ENCODE assay signal across 8 mouse cellular contexts in genomic region chr11:32642249-32642876, GRCm38 (mm10). TPM values are rescaled to one million over a fixed set of nuclear protein-coding genes. Genes with fewer than 3 reads are reported as not detected.
DNase-seq lines count a peak whose midpoint lies in the region; ATAC-seq lines count a peak whose summit lies in the region.

Gene Fbxw11 (plus strand): TSS chr11:32642724.

- DNase-seq in adrenal gland, adult (ENCODE audit: inconsistent age in 2 of 2, low spot score in 1 of 2) = peak; percentile 96 to 98
- peak; percentile 98 for DNase-seq in embryo, embryonic 10.5 days (ENCODE audit: low spot score)
- DNase-seq in gastrocnemius, postnatal 14 days = peak; percentile 95
- peak; percentile 96 to 97 for DNase-seq in left cerebral cortex, postnatal 10 days (ENCODE audit: extremely low spot score in 1 of 2, low spot score in 2 of 2)
- peak; percentile 96 for DNase-seq in right cerebral cortex, postnatal 25 days
- peak; percentile 91 to 92 for DNase-seq in urinary bladder, postnatal 4 days (ENCODE audit: low spot score in 2 of 2)

- ATAC-seq in inflammation-experienced regulatory T-cells, adult 6 months = peak; percentile 88
- peak; percentile 89 for ATAC-seq in megakaryocyte-erythroid progenitor cell, adult 5-6 weeks (replicated peaks; ENCODE audit: low FRiP score, low TSS enrichment, poor library complexity, severe bottlenecking)

- intact Hi-C loops in gastrocnemius, postnatal 14 days (cut with DNase I; ENCODE audit: low total_unique reads) = no loop called here
- intact Hi-C loops in left cerebral cortex, postnatal 10 days (cut with DNase I) = loop anchor here (5.0 kb wide), 2 partner anchors 40 to 65 kb away; no protein-coding TSS in a partner anchor

RNA-seq across cellular contexts. Expression of gene Fbxw11, which starts in this region (rescaled TPM):
- 10 to 100 TPM; 53.3 to 53.6 TPM for total RNA-seq in gastrocnemius, postnatal 14 days (2021)
- polyA plus RNA-seq in inflammation-experienced regulatory T-cells, adult 6 months (2017; shearing (Covaris generic)) = 10 to 100 TPM; 20.0 to 28.6 (median 21.7) TPM
- total RNA-seq in left cerebral cortex, postnatal 10 days (2021) = 100 to 1,000 TPM; 116 to 119 TPM
- total RNA-seq in megakaryocyte-erythroid progenitor cell, adult 5-6 weeks (2014; fragmentation: Nextera tagmentation) = 30.9 and 40.5 TPM in 2 replicates
- total RNA-seq in megakaryocyte-erythroid progenitor cell, adult 5-6 weeks (2017) = 28.8 and 36.2 TPM in 2 replicates

Comparison
In these comparisons a context has a peak if more than half of its experiments do, and no peak if none do; other contexts are left out.
1. Peak in every context shown above with its lines: DNase-seq and ATAC-seq.